Mouse (Mus musculus) lung, postnatal 0 days (tissue): ENCODE data around the gene Onecut3.

Source experiments
- CTCF ChIP-seq: IDR thresholded peaks from 2 replicates; pipeline ENCODE4 v1.5.1; 2016; ENCODE audit warnings: antibody characterized with exemption, mild to moderate bottlenecking
- EP300 ChIP-seq: IDR thresholded peaks from 2 replicates; pipeline ENCODE4 v1.6.1; 2016; ENCODE audit warnings: antibody characterized with exemption, mild to moderate bottlenecking, control low read depth

- TF ChIP-seq CTCF (no peak), EP300 (no peak)
Measured at GRCm38 (mm10) chr10:80553575-80553974, 58.9 kb downstream of the Onecut3 start.
